Mouse (Mus musculus) heart, embryonic 16.5 days (tissue): ENCODE measurements around the gene Kat6b. TPM values are rescaled to one million over a fixed set of nuclear protein-coding genes. Genes with fewer than 3 reads are reported as not detected.

Experiments used
- ATAC-seq: fragments of 200-750 bp; cut with Nextera tagmentation; replicated peaks from 2 replicates; pipeline ENCODE4 v1.8.0; 2017; ENCODE audit warnings: moderate number of reproducible peaks; ENCODE audit not compliant: insufficient read depth, low FRiP score; ENCODE audit errors: extremely low read depth
- H3K27ac ChIP-seq: fragments of 300-500 bp; sonication (generic); 2 replicates; pipeline ENCODE4 v1.5.1; 2014; ENCODE audit warnings: mild to moderate bottlenecking, low read length, control low read depth, moderate library complexity
- H3K27me3 ChIP-seq: fragments of 300-500 bp; sonication (generic); 2 replicates; pipeline ENCODE4 v1.6.1; 2014; ENCODE audit warnings: low read length, mixed read lengths; ENCODE audit not compliant: control insufficient read depth, insufficient read depth
- H3K36me3 ChIP-seq: fragments of 300-500 bp; sonication (generic); 2 replicates; pipeline ENCODE4 v1.6.1; 2014; ENCODE audit not compliant: control insufficient read depth, insufficient read depth
- H3K4me1 ChIP-seq: fragments of 300-500 bp; sonication (generic); 2 replicates; pipeline ENCODE4 v1.6.1; 2014; ENCODE audit warnings: low read length, mixed read lengths; ENCODE audit not compliant: control insufficient read depth, insufficient read depth
- H3K4me2 ChIP-seq: fragments of 300-500 bp; sonication (generic); 2 replicates; pipeline ENCODE4 v1.6.1; 2014; ENCODE audit warnings: low read depth, mild to moderate bottlenecking, control low read depth, low read length
- H3K4me3 ChIP-seq: fragments of 300-500 bp; sonication (generic); 2 replicates; pipeline ENCODE4 v1.5.1; 2014; ENCODE audit warnings: mild to moderate bottlenecking, control low read depth, low read length
- H3K9ac ChIP-seq: fragments of 300-500 bp; sonication (generic); 2 replicates; pipeline ENCODE4 v1.6.1; 2014; ENCODE audit warnings: low read length, control low read depth
- H3K9me3 ChIP-seq: fragments of 300-500 bp; sonication (generic); replicated peaks from 2 replicates; pipeline ENCODE4 v1.6.1; 2016; ENCODE audit warnings: low read length; ENCODE audit not compliant: control insufficient read depth
- WGBS: fragments of 180-500 bp; shearing (Covaris S2); extraction: QIAGEN DNeasy Blood & Tissue Kit; methylation state at CpG from one replicate; pipeline ENCODE4 v1.1.7; 2014; 5-methylcytosine and 5-hydroxymethylcytosine counted together
- polyA plus RNA-seq: library from polyadenylated mRNA; unstranded; fragments of >200 nt; fragmentation: Nextera tagmentation; extraction: Ambion mirVana; gene quantifications from 2 replicates; pipeline ENCODE4 v1.2.1, GENCODE M21; 2015

Kat6b gene
- polyA plus RNA-seq, 1 experiment from 2014 or later: 9.4 TPM

DNA sequence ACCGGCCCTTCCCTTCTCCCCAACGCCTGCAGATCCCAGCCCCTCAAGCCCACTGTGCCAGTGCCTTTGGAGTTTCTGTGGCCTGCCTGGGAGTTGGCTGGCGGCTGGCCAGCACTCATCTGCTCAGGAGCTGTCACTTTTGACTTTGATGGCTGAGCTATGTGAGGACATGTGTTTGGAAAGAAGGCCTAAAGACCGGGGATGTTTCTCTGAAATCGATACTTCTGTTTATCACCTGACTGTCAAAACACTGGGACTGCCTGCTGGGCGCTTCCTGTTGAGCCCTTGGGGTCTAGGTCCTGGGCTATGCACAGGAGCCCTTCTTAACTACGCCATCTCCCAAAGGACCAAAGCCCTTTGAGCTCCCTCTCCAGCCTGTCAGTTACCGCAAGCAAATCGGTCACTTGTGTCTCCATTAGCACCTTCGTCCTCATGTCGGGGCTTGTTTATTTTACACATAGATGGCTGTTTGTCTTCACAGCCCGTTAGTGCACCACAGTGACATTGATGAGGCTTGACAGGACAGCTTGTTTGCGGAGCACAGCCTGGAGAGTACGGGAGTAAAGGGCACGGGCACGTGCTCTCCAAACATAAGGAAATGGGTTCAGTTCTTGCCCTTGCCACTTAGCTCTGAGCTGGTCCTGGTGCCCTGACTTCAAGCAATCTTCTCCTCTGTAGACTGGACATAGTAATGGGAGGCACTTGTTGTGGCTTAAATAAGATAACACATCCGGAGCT lies 238.6 kb downstream of the Kat6b start:
- 0 out of 2 replicates have a peak overlapping the region, but pooled peaks have one; percentile 39 for H3K9ac ChIP-seq
- peak; percentile 38 for ATAC-seq

DNA sequence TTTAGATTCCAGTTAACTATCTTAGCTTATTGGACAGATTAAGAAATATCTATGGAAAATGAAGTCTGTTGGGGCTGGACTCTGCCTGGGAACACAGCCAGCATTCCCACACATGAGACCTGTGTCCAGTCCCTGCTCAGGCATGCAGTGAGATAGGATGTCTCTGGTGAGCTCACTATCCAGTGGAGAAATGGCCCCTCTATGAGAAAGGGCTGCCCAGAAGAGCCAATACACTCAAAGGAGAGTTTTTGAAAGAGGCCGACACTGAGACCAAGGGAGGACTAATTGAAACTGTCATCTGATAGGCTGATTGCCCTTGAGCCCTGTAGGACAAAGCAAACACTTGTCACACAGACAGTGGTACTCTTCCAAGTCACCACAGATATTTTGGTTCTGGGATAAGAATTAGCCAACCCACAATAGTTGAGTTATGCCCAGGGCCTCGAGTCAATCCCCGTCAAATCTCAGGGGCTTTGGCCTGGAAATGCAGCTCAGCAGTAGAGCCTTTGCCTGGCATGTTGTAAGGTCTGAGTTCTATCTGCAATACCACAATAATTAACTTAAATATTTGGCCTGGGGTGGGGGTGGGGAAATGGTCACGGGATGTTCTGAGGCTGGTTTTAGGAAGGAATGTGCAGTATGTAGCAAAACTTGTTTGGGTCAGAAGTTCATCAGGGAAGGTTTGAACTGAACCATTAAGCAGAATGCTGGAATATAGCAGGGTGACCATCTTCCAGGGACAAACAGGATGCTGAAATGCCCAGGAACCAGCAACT lies 239.4 kb downstream of the Kat6b start:
- no peak; the same call in 1 of the 2 replicates for ATAC-seq

More for the DNA sequence above, 238.6 kb downstream of the Kat6b start:
- H3K27me3 ChIP-seq: no peaks in the 10 kb centered on the region
- H3K4me1 ChIP-seq: peaks cover 16% of the 10 kb centered on the region
- H3K4me2 ChIP-seq: peak overlapping the region; percentile 24
- no peak overlapping the region for H3K4me3 ChIP-seq
- H3K36me3 ChIP-seq: no peaks in the 10 kb centered on the region
- no peaks in the 10 kb centered on the region; the same call in 1 of the 2 replicates for H3K9me3 ChIP-seq
- H3K27ac ChIP-seq: peak overlapping the region; percentile 6
- WGBS: 17% methylated on average over 17 of the region's 17 CpGs

More for the DNA sequence above, 239.4 kb downstream of the Kat6b start:
- Histone ChIP-seq H3K4me2 (no peak overlapping the region), H3K4me1 (peaks cover 16% of the 10 kb centered on the region), H3K36me3 (no peaks in the 10 kb centered on the region), H3K9me3 (no peaks in the 10 kb centered on the region; the same call in 1 of the 2 replicates), H3K27me3 (no peaks in the 10 kb centered on the region), H3K9ac (no peak overlapping the region), H3K27ac (peak overlapping the region; percentile 6), H3K4me3 (no peak overlapping the region)
- WGBS: 43% methylated on average over 4 of the region's 4 CpGs

Other genes with a start within 250 kb of the Kat6b start
- gene Dupd1, start 233.1 kb downstream of the Kat6b start, polyA plus RNA-seq: 0.54 TPM in 1 of 2 replicates, not detected in the other